Mouse (Mus musculus) liver, embryonic 12.5 days (tissue): ENCODE measurements around the gene Mex3a. TPM values are rescaled to one million over a fixed set of nuclear protein-coding genes. Genes with fewer than 3 reads are reported as not detected.

Source experiments
- ATAC-seq: fragments of 200-750 bp; cut with Nextera tagmentation; 2 replicates; pipeline ENCODE4 v1.8.0; 2017; ENCODE audit warnings: moderate number of reproducible peaks, mild to moderate bottlenecking, moderate library complexity
- H3K27ac ChIP-seq: fragments of 300-500 bp; sonication (generic); 2 replicates; pipeline ENCODE4 v1.5.1; 2016; ENCODE audit warnings: mild to moderate bottlenecking
- H3K27me3 ChIP-seq: fragments of 300-500 bp; sonication (generic); replicated peaks from 2 replicates; pipeline ENCODE4 v1.6.1; 2016; ENCODE audit warnings: mild to moderate bottlenecking, moderate library complexity
- H3K36me3 ChIP-seq: fragments of 300-500 bp; sonication (generic); 2 replicates; pipeline ENCODE4 v1.6.1; 2016; ENCODE audit warnings: mild to moderate bottlenecking, moderate library complexity
- H3K4me1 ChIP-seq: fragments of 300-500 bp; sonication (generic); 2 replicates; pipeline ENCODE4 v1.6.1; 2016
- H3K4me2 ChIP-seq: fragments of 300-500 bp; sonication (generic); 2 replicates; pipeline ENCODE4 v1.6.1; 2016; ENCODE audit warnings: mild to moderate bottlenecking, moderate library complexity
- H3K4me3 ChIP-seq: fragments of 300-500 bp; sonication (generic); 2 replicates; pipeline ENCODE4 v1.5.1; 2016; ENCODE audit warnings: mild to moderate bottlenecking, moderate library complexity
- H3K9ac ChIP-seq: fragments of 300-500 bp; sonication (generic); 2 replicates; pipeline ENCODE4 v1.6.1; 2016; ENCODE audit warnings: mild to moderate bottlenecking, moderate library complexity
- H3K9me3 ChIP-seq: fragments of 300-500 bp; sonication (generic); replicated peaks from 2 replicates; pipeline ENCODE4 v1.6.1; 2016; ENCODE audit warnings: mild to moderate bottlenecking, moderate library complexity
- WGBS: fragments of 180-500 bp; shearing (Covaris S2); methylation state at CpG from one replicate; pipeline ENCODE4 v1.1.7; 2016; ENCODE audit not compliant: insufficient replicate concordance; 5-methylcytosine and 5-hydroxymethylcytosine counted together
- polyA plus RNA-seq: library from polyadenylated mRNA; unstranded; fragments of >200 nt; fragmentation: Nextera tagmentation; extraction: Ambion mirVana; gene quantifications from 2 replicates; pipeline ENCODE4 v1.2.1, GENCODE M21; 2016

The Mex3a gene
- polyA plus RNA-seq, 1 experiment from 2014 or later = 2.8 TPM

DNA sequence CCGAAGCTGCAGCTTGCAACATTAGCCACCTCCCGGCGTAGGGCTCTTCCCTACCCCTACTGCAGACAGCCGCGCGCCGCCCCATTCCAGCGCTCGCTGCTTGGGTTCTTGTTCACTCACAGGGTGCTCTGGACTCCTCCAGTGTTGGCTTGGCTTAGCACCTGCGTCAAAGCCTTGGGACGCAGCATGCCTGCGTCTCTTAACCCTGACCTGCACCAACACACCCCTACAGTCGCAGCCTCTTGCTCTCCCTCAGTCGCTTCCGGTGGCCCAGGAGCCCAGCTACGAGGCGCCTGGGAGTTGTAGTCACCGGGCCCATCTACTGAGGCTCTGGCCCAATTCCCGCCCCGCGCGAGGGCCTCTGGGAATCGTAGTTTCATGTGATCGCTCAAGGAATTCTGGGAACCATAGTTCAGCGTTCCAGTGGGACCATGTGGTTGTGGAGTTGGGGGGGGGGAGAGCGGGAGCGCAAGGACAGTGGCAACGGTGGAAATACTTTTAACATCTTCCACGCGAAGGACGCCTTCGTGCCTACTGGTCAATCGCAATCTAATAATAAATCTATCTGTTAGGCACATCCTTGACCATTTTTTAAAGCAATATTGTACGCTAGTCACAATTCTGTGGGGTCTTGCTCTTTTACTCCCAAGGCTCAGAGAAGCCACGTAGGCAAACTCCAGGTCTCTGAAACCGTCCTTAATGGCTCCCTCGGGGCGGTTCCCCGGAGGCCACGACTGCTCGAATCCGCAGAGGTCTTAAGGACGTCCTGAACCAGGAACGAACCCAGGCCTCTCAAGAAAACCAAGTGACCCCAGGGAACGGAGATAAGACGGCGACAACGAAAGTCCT lies 20.7 kb downstream of the Mex3a start, which contains the start of gene Lamtor2:
Gene Lamtor2, minus strand, starts transcription at position 399 of the 849 bp plus-strand sequence.
- Histone ChIP-seq H3K27me3 (no peaks in the 10 kb centered on the region), H3K4me1 (peaks cover 42% of the 10 kb centered on the region), H3K9ac (peak within 1 kb of the TSS; percentile 94), H3K4me2 (peak within 1 kb of the TSS; percentile 99), H3K27ac (peak within 1 kb of the TSS; percentile 93), H3K36me3 (peaks cover 28% of the 10 kb centered on the region), H3K9me3 (no peaks in the 10 kb centered on the region), H3K4me3 (peak within 1 kb of the TSS; percentile 84)
- 2% methylated on average over 48 of the region's 48 CpGs for WGBS
- ATAC-seq = peak; percentile 90

DNA sequence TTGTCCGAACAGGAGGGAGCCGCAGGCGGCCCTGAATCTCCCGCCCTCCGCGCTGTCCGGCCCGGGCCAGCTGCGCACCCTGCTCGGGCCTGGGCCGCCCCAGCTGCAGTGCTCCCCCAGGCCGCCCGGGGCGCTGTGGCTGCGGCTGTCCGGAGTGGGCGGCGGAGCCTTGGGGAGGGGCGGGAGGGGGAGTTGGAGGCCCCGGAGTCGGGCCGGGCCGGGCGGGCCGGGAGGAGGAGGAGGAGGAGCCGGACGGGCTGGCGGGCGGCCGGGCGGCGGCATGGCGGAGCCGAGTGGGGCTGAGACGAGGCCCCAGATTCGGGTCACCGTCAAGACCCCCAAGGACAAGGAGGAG lies 21.3 kb downstream of the Mex3a start, which contains the start of gene Ubqln4:
Gene Ubqln4, plus strand, starts transcription at position 234 of the 355 bp plus-strand sequence.
- peak within 1 kb of the TSS; percentile 84 for H3K4me3 ChIP-seq
- WGBS = under 1% methylated on average over 36 of the region's 37 CpGs
- H3K27ac ChIP-seq = peak within 1 kb of the TSS; percentile 93
- H3K9me3 ChIP-seq = no peaks in the 10 kb centered on the region
- H3K36me3 ChIP-seq = peaks cover 34% of the 10 kb centered on the region
- peak within 1 kb of the TSS; percentile 99 for H3K4me2 ChIP-seq
- H3K27me3 ChIP-seq = no peaks in the 10 kb centered on the region
- peak; percentile 81 for ATAC-seq
- H3K9ac ChIP-seq = peak within 1 kb of the TSS; percentile 94
- H3K4me1 ChIP-seq = peaks cover 42% of the 10 kb centered on the region

DNA sequence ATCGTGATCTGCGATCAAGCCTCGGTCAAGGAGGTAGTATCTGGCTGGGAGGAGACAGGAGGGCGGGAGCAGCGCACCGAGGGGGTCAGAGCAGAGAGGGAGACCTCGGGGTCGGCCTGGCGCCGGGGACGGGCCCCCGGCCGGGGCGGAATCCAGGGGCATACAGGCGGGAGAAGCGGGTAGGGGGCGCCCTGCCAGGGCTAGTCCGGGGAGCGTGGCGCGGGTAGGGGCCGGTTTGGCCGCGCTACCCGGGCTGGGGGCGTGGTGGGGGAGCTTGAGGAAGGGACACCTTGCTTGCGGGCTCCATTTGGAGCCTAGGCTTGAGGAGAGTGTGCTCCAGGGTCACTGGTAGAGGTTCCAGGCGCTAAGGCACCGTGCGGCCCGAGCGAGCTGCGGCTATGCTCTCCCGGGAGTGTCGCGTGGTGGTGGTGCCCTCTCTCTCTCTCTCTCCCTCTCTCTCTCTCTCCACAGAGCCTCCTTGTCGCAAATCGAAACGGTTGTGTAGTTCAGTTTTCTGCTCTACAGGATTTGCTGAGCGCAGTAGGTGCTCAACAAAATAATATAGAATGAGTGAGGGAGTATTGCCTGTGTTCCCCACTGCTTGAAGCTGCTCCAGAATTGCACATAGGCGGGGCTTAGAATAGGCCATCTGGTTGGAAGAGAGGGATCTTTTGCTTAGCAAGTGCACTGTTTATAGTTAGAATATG lies 21.8 kb downstream of the Mex3a start:
- Histone ChIP-seq H3K9ac (peak overlapping the region; percentile 94), H3K27ac (peak overlapping the region; percentile 93), H3K36me3 (peaks cover 40% of the 10 kb centered on the region), H3K27me3 (no peaks in the 10 kb centered on the region), H3K9me3 (no peaks in the 10 kb centered on the region), H3K4me1 (peaks cover 42% of the 10 kb centered on the region), H3K4me3 (peak overlapping the region; percentile 84), H3K4me2 (peak overlapping the region; percentile 99)
- ATAC-seq = peak; percentile 16
- 3% methylated on average over 41 of the region's 41 CpGs for WGBS

DNA sequence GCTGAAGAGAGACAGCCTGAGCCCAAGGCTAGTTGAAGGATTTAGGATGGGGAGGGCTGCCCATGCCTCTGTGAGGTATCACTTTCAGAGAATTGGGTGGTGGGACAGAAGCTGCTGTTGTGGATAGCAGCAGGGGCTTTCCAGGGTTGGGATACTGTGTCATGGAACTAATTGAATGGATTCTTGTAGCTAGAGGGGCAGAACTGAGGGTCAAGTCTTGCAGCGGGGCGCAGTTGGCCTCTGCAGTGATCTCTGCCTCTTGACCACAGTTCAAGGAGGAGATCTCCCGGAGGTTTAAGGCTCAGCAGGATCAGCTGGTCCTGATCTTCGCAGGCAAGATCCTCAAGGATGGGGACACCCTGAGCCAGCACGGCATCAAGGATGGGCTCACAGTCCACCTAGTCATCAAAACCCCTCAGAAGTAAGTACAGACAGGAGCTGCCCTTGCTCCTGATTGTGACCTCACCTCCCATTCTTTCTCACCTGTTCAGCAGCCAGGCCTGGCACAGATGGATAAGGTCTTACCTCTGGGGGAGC lies 22.9 kb downstream of the Mex3a start:
- H3K9ac ChIP-seq = 0 out of 2 replicates have a peak overlapping the region, but pooled peaks have one; percentile 94
- H3K27me3 ChIP-seq = no peaks in the 10 kb centered on the region
- 0 out of 2 replicates have a peak overlapping the region, but pooled peaks have one; percentile 3 for H3K27ac ChIP-seq
- peak overlapping the region; percentile 99 for H3K4me2 ChIP-seq
- peaks cover 38% of the 10 kb centered on the region for H3K4me1 ChIP-seq
- 91% methylated on average over 5 of the region's 5 CpGs for WGBS
- 0 out of 2 replicates have a peak overlapping the region, but pooled peaks have one; percentile 84 for H3K4me3 ChIP-seq
- H3K9me3 ChIP-seq = no peaks in the 10 kb centered on the region
- ATAC-seq = no peak
- H3K36me3 ChIP-seq = peaks cover 47% of the 10 kb centered on the region

DNA sequence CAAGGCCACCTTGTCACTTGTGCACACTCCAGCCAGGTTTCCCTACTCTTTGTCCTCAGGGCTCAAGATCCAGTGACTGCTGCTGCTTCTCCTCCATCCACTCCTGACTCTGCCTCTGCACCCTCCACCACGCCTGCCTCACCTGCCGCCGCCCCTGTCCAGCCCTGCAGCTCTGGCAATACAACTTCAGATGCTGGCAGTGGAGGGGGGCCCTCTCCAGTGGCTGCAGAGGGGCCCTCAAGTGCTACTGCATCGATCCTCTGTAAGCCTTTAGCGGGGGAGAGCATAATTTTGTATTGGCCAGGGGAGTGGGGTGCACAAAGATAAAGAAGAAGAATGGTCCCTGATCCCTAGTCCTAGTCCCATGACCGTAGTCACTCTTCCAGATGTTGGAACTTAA lies 23.5 kb downstream of the Mex3a start:
- 92% methylated on average over 6 of the region's 6 CpGs for WGBS
- no peak overlapping the region for H3K27ac ChIP-seq

DNA sequence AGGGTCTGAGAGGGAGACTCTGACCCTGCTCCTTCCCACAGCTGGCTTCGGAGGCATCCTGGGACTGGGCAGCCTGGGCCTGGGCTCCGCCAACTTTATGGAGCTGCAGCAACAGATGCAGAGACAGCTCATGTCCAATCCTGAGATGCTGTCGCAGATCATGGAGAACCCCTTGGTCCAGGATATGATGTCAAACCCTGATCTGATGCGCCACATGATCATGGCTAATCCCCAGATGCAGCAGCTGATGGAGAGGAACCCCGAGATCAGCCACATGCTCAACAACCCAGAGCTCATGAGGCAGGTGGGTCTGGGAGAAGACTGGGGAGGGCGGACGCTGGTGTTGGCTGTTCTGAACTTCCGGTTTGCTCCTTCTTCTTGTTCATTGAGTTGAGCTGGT lies 24.4 kb downstream of the Mex3a start:
- WGBS = 83% methylated on average over 8 of the region's 8 CpGs
- H3K9ac ChIP-seq = no peak overlapping the region
- ATAC-seq = no peak
- no peak overlapping the region for H3K27ac ChIP-seq
- peaks cover 23% of the 10 kb centered on the region for H3K4me1 ChIP-seq
- H3K9me3 ChIP-seq = no peaks in the 10 kb centered on the region
- no peaks in the 10 kb centered on the region for H3K27me3 ChIP-seq
- no peak overlapping the region for H3K4me3 ChIP-seq
- H3K4me2 ChIP-seq = no peak overlapping the region
- peaks cover 62% of the 10 kb centered on the region for H3K36me3 ChIP-seq

More for the DNA sequence above, 23.5 kb downstream of the Mex3a start:
- Histone ChIP-seq H3K9ac (no peak overlapping the region), H3K9me3 (no peaks in the 10 kb centered on the region), H3K27me3 (no peaks in the 10 kb centered on the region), H3K4me2 (0 out of 2 replicates have a peak overlapping the region, but pooled peaks have one; percentile 99), H3K4me1 (peaks cover 32% of the 10 kb centered on the region), H3K4me3 (no peak overlapping the region), H3K36me3 (peaks cover 53% of the 10 kb centered on the region)
- ATAC-seq = no peak

DNA sequence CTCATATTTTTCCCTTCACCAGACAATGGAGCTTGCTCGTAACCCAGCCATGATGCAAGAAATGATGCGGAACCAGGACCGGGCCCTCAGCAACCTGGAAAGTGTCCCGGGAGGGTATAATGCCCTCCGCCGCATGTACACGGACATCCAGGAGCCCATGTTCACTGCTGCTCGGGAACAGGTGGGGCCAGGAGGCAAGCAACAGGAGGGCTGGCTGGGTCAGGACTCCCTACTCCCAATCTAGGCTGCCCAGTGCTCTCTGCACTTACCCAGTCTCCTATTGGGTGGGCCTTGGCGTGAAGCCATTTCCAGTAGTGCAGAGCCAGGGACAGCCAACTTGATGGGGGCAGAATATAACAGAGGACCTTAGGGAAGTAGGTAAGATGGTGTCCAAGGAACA lies 27.4 kb downstream of the Mex3a start:
- H3K4me3 ChIP-seq = no peak overlapping the region
- H3K27me3 ChIP-seq = no peaks in the 10 kb centered on the region
- H3K4me1 ChIP-seq = peaks cover 12% of the 10 kb centered on the region
- 91% methylated on average over 9 of the region's 9 CpGs for WGBS
- peaks cover 92% of the 10 kb centered on the region for H3K36me3 ChIP-seq
- H3K4me2 ChIP-seq = no peak overlapping the region
- ATAC-seq = no peak
- no peak overlapping the region for H3K27ac ChIP-seq
- H3K9me3 ChIP-seq = no peaks in the 10 kb centered on the region
- H3K9ac ChIP-seq = no peak overlapping the region

DNA sequence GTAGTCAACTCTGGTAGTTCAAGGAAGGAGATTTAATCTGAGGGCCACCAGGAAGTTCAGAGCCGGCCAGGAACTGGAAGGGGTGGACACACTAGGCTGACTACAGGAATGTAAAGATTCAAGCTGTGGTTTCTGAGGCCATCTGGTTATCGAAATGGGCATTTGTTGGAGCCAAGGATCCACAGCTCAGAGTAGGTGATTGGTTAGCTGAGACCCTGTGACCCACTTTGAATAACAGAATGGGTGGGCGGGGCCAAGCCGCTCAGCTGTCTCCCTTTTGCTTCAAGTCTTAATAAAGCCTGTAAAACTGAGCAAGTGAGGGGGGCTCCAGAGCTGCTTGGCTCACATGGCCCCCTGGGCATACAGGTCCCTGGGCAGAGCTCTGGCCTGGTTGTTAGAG lies 29.8 kb downstream of the Mex3a start:
- H3K27me3 ChIP-seq = no peaks in the 10 kb centered on the region
- ATAC-seq = peak; percentile 16; the same call in 1 of the 2 replicates
- no peaks in the 10 kb centered on the region for H3K9me3 ChIP-seq
- H3K9ac ChIP-seq = no peak overlapping the region
- H3K27ac ChIP-seq = no peak overlapping the region
- 76% methylated on average over 4 of the region's 4 CpGs for WGBS
- peaks cover 100% of the 10 kb centered on the region for H3K36me3 ChIP-seq
- H3K4me1 ChIP-seq = no peaks in the 10 kb centered on the region
- H3K4me3 ChIP-seq = no peak overlapping the region
- no peak overlapping the region for H3K4me2 ChIP-seq

DNA sequence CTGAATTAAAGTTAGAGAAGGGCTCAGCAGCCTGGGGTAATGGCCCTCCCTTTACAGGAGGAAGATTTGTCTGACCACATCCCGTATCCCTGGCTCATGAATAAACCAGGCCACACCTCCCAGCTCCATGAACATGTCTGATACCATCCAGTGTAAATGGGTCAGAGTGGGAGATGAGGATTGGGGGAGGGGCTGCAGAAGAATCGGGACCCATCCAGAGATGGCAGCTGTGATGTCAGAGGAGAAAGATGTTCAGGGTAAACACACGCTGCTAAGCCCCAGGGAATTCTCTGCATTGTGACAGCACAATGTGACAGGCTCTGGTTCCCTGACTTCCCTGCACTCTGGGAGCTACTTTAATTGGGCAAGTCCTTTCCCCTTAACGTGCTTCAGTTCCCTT lies 31.2 kb downstream of the Mex3a start:
- WGBS = 81% methylated on average over 4 of the region's 4 CpGs
- Histone ChIP-seq H3K9ac (no peak overlapping the region), H3K4me1 (peaks cover 6% of the 10 kb centered on the region), H3K36me3 (peaks cover 100% of the 10 kb centered on the region), H3K9me3 (no peaks in the 10 kb centered on the region), H3K4me2 (no peak overlapping the region), H3K27ac (no peak overlapping the region), H3K4me3 (no peak overlapping the region), H3K27me3 (no peaks in the 10 kb centered on the region)
- no peak for ATAC-seq

DNA sequence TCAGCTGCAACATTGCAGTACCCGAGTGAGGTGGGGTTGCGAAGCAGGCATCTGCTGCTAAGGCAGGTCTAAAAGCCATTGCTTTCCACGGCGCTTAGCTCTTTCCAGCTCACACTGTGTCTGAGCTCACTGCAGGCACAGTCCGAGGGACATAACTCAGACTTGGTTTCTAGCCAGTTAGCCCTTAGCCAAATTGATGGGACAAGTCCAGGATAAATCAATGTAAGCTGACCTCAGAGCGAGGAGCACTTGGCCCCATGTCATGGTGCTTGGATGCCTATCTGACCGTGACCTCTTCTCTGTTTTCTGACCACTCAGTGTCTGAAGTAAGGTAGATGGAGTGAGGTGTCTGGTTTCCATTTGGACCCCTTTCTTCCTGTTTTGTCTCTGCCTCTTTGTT lies 31.8 kb downstream of the Mex3a start:
- Histone ChIP-seq H3K36me3 (peaks cover 100% of the 10 kb centered on the region), H3K4me2 (no peak overlapping the region), H3K9ac (no peak overlapping the region), H3K27ac (no peak overlapping the region), H3K4me1 (peaks cover 9% of the 10 kb centered on the region), H3K27me3 (no peaks in the 10 kb centered on the region), H3K4me3 (no peak overlapping the region), H3K9me3 (no peaks in the 10 kb centered on the region)
- WGBS = 82% methylated on average over 7 of the region's 7 CpGs
- no peak for ATAC-seq

DNA sequence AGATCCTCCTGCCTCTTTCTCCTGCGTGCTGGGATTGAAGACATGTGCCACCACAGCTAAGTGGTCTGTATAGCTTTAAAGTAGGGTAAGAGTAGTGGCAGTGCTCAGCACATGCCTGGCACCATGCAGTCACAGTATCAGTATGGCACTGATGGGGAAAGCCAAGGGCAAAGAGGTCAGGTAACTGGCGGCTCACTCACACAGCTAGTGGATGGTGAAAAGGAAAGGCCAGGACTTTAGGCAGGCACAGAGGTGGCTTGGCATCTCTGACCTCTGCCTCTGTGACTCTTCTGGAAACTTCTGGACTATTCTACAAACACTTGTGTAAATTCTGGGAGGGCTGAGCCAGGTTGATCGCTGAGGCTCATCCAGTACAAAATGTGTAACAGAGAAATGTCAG lies 33.9 kb downstream of the Mex3a start:
- no peaks in the 10 kb centered on the region for H3K27me3 ChIP-seq
- no peaks in the 10 kb centered on the region for H3K9me3 ChIP-seq
- H3K9ac ChIP-seq = no peak overlapping the region
- H3K4me2 ChIP-seq = no peak overlapping the region
- no peak overlapping the region for H3K27ac ChIP-seq
- 77% methylated on average over 3 of the region's 3 CpGs for WGBS
- no peak for ATAC-seq
- H3K36me3 ChIP-seq = peaks cover 94% of the 10 kb centered on the region
- H3K4me3 ChIP-seq = no peak overlapping the region
- peaks cover 9% of the 10 kb centered on the region for H3K4me1 ChIP-seq
